Mouse (Mus musculus) liver, embryonic 14.5 days (tissue): Measurements from ENCODE around the gene Efr3b. TPM values are rescaled to one million over a fixed set of nuclear protein-coding genes. Genes with fewer than 3 reads are reported as not detected.

Experiments
- ATAC-seq: fragments of 200-750 bp; cut with Nextera tagmentation; 2 replicates; pipeline ENCODE4 v1.8.0; 2017; ENCODE audit warnings: moderate number of reproducible peaks, mild to moderate bottlenecking, moderate library complexity; ENCODE audit not compliant: insufficient read depth
- DNase-seq, 3 experiments: peaks; one replicate each; pipeline ENCODE4 v3.0.0-alpha.2; 2012 to 2013; ENCODE audit warnings: low read depth in 3 of 3, low spot score in 3 of 3
- H3K27ac ChIP-seq: fragments of 300-500 bp; sonication (generic); 2 replicates; pipeline ENCODE4 v1.5.1; 2014; ENCODE audit warnings: moderate library complexity, mild to moderate bottlenecking, control low read depth, inconsistent platforms
- H3K27me3 ChIP-seq: fragments of 300-500 bp; sonication (generic); 2 replicates; pipeline ENCODE4 v1.6.1; 2014; ENCODE audit warnings: mild to moderate bottlenecking, low read length, moderate library complexity; ENCODE audit not compliant: control insufficient read depth, insufficient read depth
- H3K36me3 ChIP-seq: fragments of 300-500 bp; sonication (generic); replicated peaks from 2 replicates; pipeline ENCODE4 v1.6.1; 2014; ENCODE audit warnings: low read depth; ENCODE audit not compliant: control insufficient read depth, insufficient read depth
- H3K4me1 ChIP-seq, 2 experiments: fragments of 200-500 bp in 1 of 2; fragments of 300-500 bp in 1 of 2; sonication (generic) in 1 of 2; replicated peaks; 2 replicates each; pipeline ENCODE4 v1.6.1; 2012 to 2014; ENCODE audit warnings: antibody characterized with exemption in 1 of 2, inconsistent platforms in 1 of 2, low read length in 1 of 2; ENCODE audit not compliant: control insufficient read depth in 2 of 2, insufficient read depth in 2 of 2
- H3K4me2 ChIP-seq: fragments of 300-500 bp; sonication (generic); 2 replicates; pipeline ENCODE4 v1.6.1; 2014; ENCODE audit warnings: low read depth, mild to moderate bottlenecking, control low read depth, moderate library complexity
- H3K4me3 ChIP-seq, 2 experiments: fragments of 200-500 bp in 1 of 2; fragments of 300-500 bp in 1 of 2; sonication (generic) in 1 of 2; 2 replicates each; pipeline ENCODE4 v1.5.1; 2012 to 2014; ENCODE audit warnings: low read depth in 2 of 2, low read length in 2 of 2, mild to moderate bottlenecking in 2 of 2, control low read depth in 1 of 2, inconsistent platforms in 1 of 2, moderate library complexity in 1 of 2; ENCODE audit not compliant: insufficient read depth in 1 of 2
- H3K9ac ChIP-seq: fragments of 300-500 bp; sonication (generic); replicated peaks from 2 replicates; pipeline ENCODE4 v1.6.1; 2014; ENCODE audit warnings: mild to moderate bottlenecking, control low read depth, moderate library complexity
- H3K9me3 ChIP-seq: fragments of 300-500 bp; sonication (generic); 2 replicates; pipeline ENCODE4 v1.6.1; 2016; ENCODE audit warnings: low read length, mixed read lengths; ENCODE audit not compliant: control insufficient read depth
- CTCF ChIP-seq: IDR thresholded peaks from 2 replicates; pipeline ENCODE4 v1.5.1; 2016; ENCODE audit warnings: antibody characterized with exemption, low read depth, control low read depth
- EP300 ChIP-seq: IDR thresholded peaks from 2 replicates; pipeline ENCODE4 v1.6.1; 2016; ENCODE audit warnings: antibody characterized with exemption, low read depth
- WGBS: fragments of 180-500 bp; shearing (Covaris S2); extraction: QIAGEN DNeasy Blood & Tissue Kit; methylation state at CpG from one replicate; pipeline ENCODE4 v1.1.7; 2014; ENCODE audit not compliant: insufficient replicate concordance; 5-methylcytosine and 5-hydroxymethylcytosine counted together
- polyA plus RNA-seq, 2 experiments: library from polyadenylated mRNA; depleted of rRNA in 1 of 2; stranded (reverse) in 1 of 2; unstranded in 1 of 2; fragments of >200 nt; fragmentation: Nextera tagmentation in 1 of 2; extraction: Ambion mirVana in 1 of 2; gene quantifications; 2 replicates each; pipeline versions ENCODE4 v1.2.1 to v1.2.3; 2012 to 2014

Efr3b gene
- polyA plus RNA-seq, 2 experiments, result 0.05 to 0.10 TPM

- Histone ChIP-seq H3K4me1 (no peaks in the 10 kb centered on the region), H3K4me2 (no peak overlapping the region), H3K27ac (no peak overlapping the region), H3K4me3 (no peak overlapping the region), H3K9me3 (no peaks in the 10 kb centered on the region), H3K36me3 (no peaks in the 10 kb centered on the region), H3K9ac (no peak overlapping the region), H3K27me3 (no peaks in the 10 kb centered on the region)
- TF ChIP-seq CTCF, result no peak
- TF ChIP-seq EP300, result no peak
- DNase-seq (no peak), ATAC-seq (no peak)
- WGBS, result 46% methylated on average over 11 of the region's 11 CpGs
Measured at GRCm38 (mm10) chr12:4028516-4028915, 10.2 kb downstream of the Efr3b start.

- no peak overlapping the region for H3K27ac ChIP-seq
- no peak overlapping the region for H3K9ac ChIP-seq
- no peaks in the 10 kb centered on the region for H3K4me1 ChIP-seq
- no peak for ATAC-seq
- H3K27me3 ChIP-seq, result no peaks in the 10 kb centered on the region
- TF ChIP-seq CTCF, result no peak
- H3K9me3 ChIP-seq, result no peaks in the 10 kb centered on the region
- WGBS, result 56% methylated on average over 5 of the region's 5 CpGs
- no peak overlapping the region for H3K4me3 ChIP-seq
- H3K4me2 ChIP-seq, result no peak overlapping the region
- H3K36me3 ChIP-seq, result no peaks in the 10 kb centered on the region
- no peak for DNase-seq
Measured at GRCm38 (mm10) chr12:4024356-4024755, 14.4 kb downstream of the Efr3b start.

- no peak for DNase-seq
- whole genome bisulfite sequencing, result 80% methylated on average over 14 of the region's 14 CpGs
- H3K27ac ChIP-seq, result no peak overlapping the region
- H3K4me2 ChIP-seq, result no peak overlapping the region
- H3K27me3 ChIP-seq, result no peaks in the 10 kb centered on the region
- no peaks in the 10 kb centered on the region for H3K4me1 ChIP-seq
- no peak overlapping the region for H3K9ac ChIP-seq
- no peaks in the 10 kb centered on the region for H3K9me3 ChIP-seq
- no peak for ATAC-seq
- no peak overlapping the region for H3K4me3 ChIP-seq
- TF ChIP-seq EP300, result no peak
- no peak for TF ChIP-seq CTCF
- H3K36me3 ChIP-seq, result no peaks in the 10 kb centered on the region
Measured at GRCm38 (mm10) chr12:4023501-4023900, 15.2 kb downstream of the Efr3b start.

GRCm38 (mm10) chr12:4022845-4023244, 15.9 kb downstream of the Efr3b start:
- Histone ChIP-seq H3K9ac (no peak overlapping the region), H3K9me3 (no peaks in the 10 kb centered on the region), H3K27me3 (no peaks in the 10 kb centered on the region), H3K4me1 (no peaks in the 10 kb centered on the region), H3K36me3 (no peaks in the 10 kb centered on the region), H3K4me3 (no peak overlapping the region), H3K4me2 (no peak overlapping the region), H3K27ac (no peak overlapping the region)
- TF ChIP-seq EP300, result no peak
- TF ChIP-seq CTCF, result no peak
- WGBS, result 39% methylated on average over 7 of the region's 7 CpGs
- ATAC-seq (no peak), DNase-seq (no peak)

GRCm38 (mm10) chr12:4020505-4020904, 18.2 kb downstream of the Efr3b start:
- no peak for ATAC-seq
- Histone ChIP-seq H3K4me2 (no peak overlapping the region), H3K36me3 (no peaks in the 10 kb centered on the region), H3K27me3 (no peaks in the 10 kb centered on the region), H3K4me3 (no peak overlapping the region), H3K9ac (no peak overlapping the region), H3K9me3 (no peaks in the 10 kb centered on the region), H3K4me1 (no peaks in the 10 kb centered on the region), H3K27ac (no peak overlapping the region)
- WGBS, result 50% methylated on average over 8 of the region's 8 CpGs
- TF ChIP-seq CTCF, result no peak
- DNase-seq, result no peak

- no peak overlapping the region for H3K27ac ChIP-seq
- no peak for DNase-seq
- no peak overlapping the region for H3K9ac ChIP-seq
- WGBS, result 48% methylated on average over 7 of the region's 7 CpGs
- H3K4me3 ChIP-seq, result no peak overlapping the region
- no peaks in the 10 kb centered on the region for H3K27me3 ChIP-seq
- no peak overlapping the region for H3K4me2 ChIP-seq
- ATAC-seq, result no peak
- H3K4me1 ChIP-seq, result no peaks in the 10 kb centered on the region
- TF ChIP-seq EP300 (no peak), CTCF (no peak)
- H3K36me3 ChIP-seq, result no peaks in the 10 kb centered on the region
- no peaks in the 10 kb centered on the region for H3K9me3 ChIP-seq
Measured at GRCm38 (mm10) chr12:4016321-4016720, 22.4 kb downstream of the Efr3b start.
